Comparison of ENCODE assay signal across 8 mouse cellular contexts in genomic region chrX:153366754-153367153, GRCm38 (mm10).
DNase-seq lines count a peak whose midpoint lies in the region; ATAC-seq lines count a peak whose summit lies in the region.

No protein-coding gene starts in this region.

- H3K9ac ChIP-seq in limb, embryonic 11.5 days (ENCODE audit: low read length), result no peak overlapping the region

- no peak overlapping the region for H3K27ac ChIP-seq in limb, embryonic 11.5 days (replicated peaks; ENCODE audit: low read depth, low read length)
- H3K27ac ChIP-seq in limb, embryonic 10.5 days, result no peak overlapping the region

- intact Hi-C loops in heart, postnatal 14 days (cut with DNase I), result loop anchor here (5.0 to 10.0 kb wide), 3 partner anchors 132 to 449 kb away; partner anchors contain the start of gene Klf8

- no peaks in the 10 kb centered on the region for H3K36me3 ChIP-seq in limb, embryonic 11.5 days (ENCODE audit: control insufficient read depth, insufficient read depth, low read length)
- H3K36me3 ChIP-seq in limb, embryonic 10.5 days, result no peaks in the 10 kb centered on the region
- H3K36me3 ChIP-seq in splenic B cell, adult 2 months (ENCODE audit: control insufficient read depth, insufficient read depth, low read length, poor library complexity, severe bottlenecking), result no peaks in the 10 kb centered on the region

- ATAC-seq in limb, embryonic 11.5 days (ENCODE audit: insufficient number of reproducible peaks, low FRiP score, low TSS enrichment, low read depth), result no peak

- peaks cover under 1% of the 10 kb centered on the region; the same call in 1 of the 2 replicates for H3K27me3 ChIP-seq in limb, embryonic 11.5 days (ENCODE audit: control insufficient read depth, insufficient read depth, low read length)
- peaks cover 12% of the 10 kb centered on the region for H3K27me3 ChIP-seq in limb, embryonic 10.5 days (ENCODE audit: low read depth, poor library complexity, severe bottlenecking)
- H3K27me3 ChIP-seq in splenic B cell, adult 2 months (ENCODE audit: control insufficient read depth, insufficient read depth, low read length, poor library complexity, severe bottlenecking), result no peaks in the 10 kb centered on the region

- no peaks in the 10 kb centered on the region for H3K9me3 ChIP-seq in limb, embryonic 11.5 days (ENCODE audit: control insufficient read depth, low read length)
- H3K9me3 ChIP-seq in limb, embryonic 10.5 days (replicated peaks), result no peaks in the 10 kb centered on the region

- DNase-seq in limb, embryonic 11.5 days (ENCODE audit: low spot score), result peak; percentile 40
- no peak for DNase-seq in limb, embryonic 10.5 days (ENCODE audit: low spot score)
- peak; percentile 53 for DNase-seq in NIH3T3 (ENCODE audit: low read depth)
- DNase-seq in cerebellum, postnatal 14 days, result peak; percentile 66 to 67
- DNase-seq in heart, postnatal 14 days, result peak; percentile 26 to 53
- peak; percentile 24 to 54 for DNase-seq in layer of hippocampus, postnatal 10 days (ENCODE audit: low spot score in 2 of 2)
- peak; percentile 32 for DNase-seq in mesoderm, embryonic 11.5 days (ENCODE audit: low read depth, low spot score)
- peak; percentile 65 for DNase-seq in splenic B cell, adult 2 months (ENCODE audit: low read depth, low spot score)

- H3K4me2 ChIP-seq in limb, embryonic 11.5 days (ENCODE audit: low read depth, severe bottlenecking), result no peak overlapping the region

- H3K4me3 ChIP-seq in limb, embryonic 11.5 days (ENCODE audit: low read depth, low read length), result no peak overlapping the region
- no peak overlapping the region for H3K4me3 ChIP-seq in limb, embryonic 10.5 days

- WGBS in limb, embryonic 11.5 days, result 40% methylated on average over 5 of the region's 5 CpGs
- 41% methylated on average over 5 of the region's 5 CpGs for WGBS in limb, embryonic 10.5 days

- no peaks in the 10 kb centered on the region for H3K4me1 ChIP-seq in limb, embryonic 11.5 days (ENCODE audit: control insufficient read depth, insufficient read depth, low read length)
- H3K4me1 ChIP-seq in limb, embryonic 10.5 days, result no peaks in the 10 kb centered on the region
